Mouse (Mus musculus) brain, embryonic 14.5 days (tissue): ENCODE measurements around the gene Rab19.

Experiments used
- CTCF ChIP-seq: fragments of 200-500 bp; IDR thresholded peaks from 2 replicates; pipeline ENCODE4 v1.5.1; 2012; ENCODE audit warnings: inconsistent platforms, mild to moderate bottlenecking, moderate library complexity, borderline replicate concordance; ENCODE audit not compliant: insufficient read depth, insufficient read length; ENCODE audit errors: extremely low read depth
- POLR2A ChIP-seq: fragments of 200-500 bp; IDR thresholded peaks from 2 replicates; pipeline ENCODE4 v1.6.1; 2012; ENCODE audit warnings: mild to moderate bottlenecking, inconsistent platforms, borderline replicate concordance; ENCODE audit not compliant: poor library complexity, insufficient read depth, insufficient read length, severe bottlenecking; ENCODE audit errors: extremely low read depth

DNA sequence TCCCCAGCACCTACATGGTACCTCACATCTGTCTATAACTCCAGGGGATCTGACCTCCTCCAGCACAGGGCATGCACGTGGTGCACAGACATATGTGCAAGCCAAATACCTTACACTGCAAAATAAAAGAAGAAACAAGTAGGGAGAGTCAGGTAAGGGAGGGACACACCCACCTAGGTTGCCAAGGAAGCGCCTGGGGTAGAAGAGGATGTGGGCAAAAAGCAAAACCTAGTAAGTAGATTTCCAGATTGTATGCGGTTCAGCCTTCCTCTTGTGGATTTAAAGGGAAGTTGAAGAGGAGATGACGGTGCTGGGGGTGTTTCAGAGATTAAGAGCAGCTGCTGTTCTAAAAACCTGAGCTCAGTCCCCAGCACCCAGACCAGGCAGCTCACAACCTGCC is 1.8 kb upstream of the Rab19 start:
- no peak for TF ChIP-seq POLR2A
- no peak for TF ChIP-seq CTCF
